Mouse (Mus musculus) kidney, embryonic 14.5 days (tissue): ENCODE measurements at regions not wholly inside any gene's neighbourhood (a gene's known extent, or its start where the extent isn't known, plus 50 kb on each side); places are given as distances from the start of the nearest gene placed in this dataset.
A peak's percentile ranks its signal among the peaks of the same experiment; 100 is the strongest.

Experiments
- ATAC-seq: fragments of 200-750 bp; cut with Nextera tagmentation; 2 replicates; pipeline ENCODE4 v1.8.0; 2017; ENCODE audit warnings: moderate number of reproducible peaks, mild to moderate bottlenecking, moderate TSS enrichment, moderate library complexity; ENCODE audit not compliant: low FRiP score, low TSS enrichment
- H3K27ac ChIP-seq: fragments of 300-500 bp; sonication (generic); 2 replicates; pipeline ENCODE4 v1.5.1; 2014; ENCODE audit warnings: low read depth, mild to moderate bottlenecking, low read length, moderate library complexity, mixed read lengths
- H3K27me3 ChIP-seq: fragments of 300-500 bp; sonication (generic); 2 replicates; pipeline ENCODE4 v1.6.1; 2014; ENCODE audit warnings: mild to moderate bottlenecking, low read length; ENCODE audit not compliant: control insufficient read depth, insufficient read depth
- H3K36me3 ChIP-seq: fragments of 300-500 bp; sonication (generic); 2 replicates; pipeline ENCODE4 v1.6.1; 2014; ENCODE audit warnings: low read length, mixed read lengths; ENCODE audit not compliant: control insufficient read depth, insufficient read depth
- H3K4me1 ChIP-seq: fragments of 300-500 bp; sonication (generic); 2 replicates; pipeline ENCODE4 v1.6.1; 2014; ENCODE audit warnings: low read length, mixed read lengths; ENCODE audit not compliant: control insufficient read depth, insufficient read depth
- H3K4me2 ChIP-seq: fragments of 300-500 bp; sonication (generic); replicated peaks from 2 replicates; pipeline ENCODE4 v1.6.1; 2014; ENCODE audit warnings: low read depth, mild to moderate bottlenecking, low read length
- H3K4me3 ChIP-seq: fragments of 300-500 bp; sonication (generic); 2 replicates; pipeline ENCODE4 v1.5.1; 2014; ENCODE audit warnings: mild to moderate bottlenecking, low read length
- H3K9ac ChIP-seq: fragments of 300-500 bp; sonication (generic); 2 replicates; pipeline ENCODE4 v1.6.1; 2014; ENCODE audit warnings: low read depth, mild to moderate bottlenecking, low read length, moderate library complexity
- H3K9me3 ChIP-seq: fragments of 300-500 bp; sonication (generic); 2 replicates; pipeline ENCODE4 v1.6.1; 2016; ENCODE audit warnings: low read length; ENCODE audit not compliant: control insufficient read depth
- WGBS: fragments of 180-500 bp; shearing (Covaris S2); extraction: QIAGEN DNeasy Blood & Tissue Kit; methylation state at CpG from one replicate; pipeline ENCODE4 v1.1.7; 2014; 5-methylcytosine and 5-hydroxymethylcytosine counted together

GRCm38 (mm10) chr6:59556668-59557310 is 130.7 kb upstream of the Gprin3 start:
- ATAC-seq, result no peak
- H3K9ac ChIP-seq, result no peak overlapping the region
- H3K4me1 ChIP-seq, result no peaks in the 10 kb centered on the region
- H3K27ac ChIP-seq, result no peak overlapping the region
- no peaks in the 10 kb centered on the region for H3K9me3 ChIP-seq
- H3K27me3 ChIP-seq, result no peaks in the 10 kb centered on the region
- H3K4me2 ChIP-seq, result no peak overlapping the region
- WGBS, result 67% methylated on average over 1 of the region's 1 CpGs
- no peaks in the 10 kb centered on the region for H3K36me3 ChIP-seq
- H3K4me3 ChIP-seq, result no peak overlapping the region

DNA sequence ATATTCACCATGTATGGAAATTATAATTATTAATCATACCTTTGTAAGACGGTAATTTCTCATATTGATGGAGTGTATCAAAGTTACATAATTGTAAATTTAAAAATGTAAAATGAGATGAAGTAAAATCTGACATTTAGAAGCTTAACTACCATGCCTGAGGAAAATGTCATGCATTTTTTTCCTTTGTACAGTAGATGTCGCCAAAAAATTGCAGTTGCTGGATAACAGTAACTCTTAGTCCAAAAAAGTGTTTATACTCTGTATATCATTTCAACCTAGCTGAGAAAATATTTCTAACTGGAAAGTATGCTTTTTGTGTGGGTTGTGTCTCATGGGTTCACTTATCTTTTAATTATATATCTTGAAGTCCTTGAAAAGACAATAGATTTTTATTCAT is 110.9 kb upstream of the Gprin3 start:
- WGBS, result 61% methylated on average over 2 of the region's 2 CpGs
- H3K4me3 ChIP-seq, result no peak overlapping the region
- H3K36me3 ChIP-seq, result no peaks in the 10 kb centered on the region
- no peaks in the 10 kb centered on the region for H3K4me1 ChIP-seq
- H3K9me3 ChIP-seq, result no peaks in the 10 kb centered on the region
- no peak for ATAC-seq
- H3K27me3 ChIP-seq, result no peaks in the 10 kb centered on the region
- H3K4me2 ChIP-seq, result no peak overlapping the region
- H3K9ac ChIP-seq, result no peak overlapping the region
- no peak overlapping the region for H3K27ac ChIP-seq

DNA sequence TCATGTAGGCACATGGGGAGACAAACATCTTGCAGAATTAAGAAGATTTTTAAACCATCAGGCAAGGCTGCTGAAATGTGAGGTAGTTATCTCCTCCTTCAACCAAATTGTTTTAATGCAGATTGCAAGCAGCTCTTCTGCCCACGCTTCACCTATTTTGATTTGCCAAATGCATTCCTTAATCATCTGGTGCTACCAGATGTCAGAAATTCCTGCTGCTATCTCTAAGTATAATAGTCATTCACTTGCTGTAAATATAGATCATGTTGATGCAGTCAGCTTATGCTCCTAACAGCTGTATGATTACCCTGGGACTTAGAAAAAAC is 98.8 kb upstream of the Gprin3 start:
- Histone ChIP-seq H3K4me1 (no peaks in the 10 kb centered on the region), H3K9me3 (no peaks in the 10 kb centered on the region), H3K27ac (no peak overlapping the region), H3K27me3 (no peaks in the 10 kb centered on the region), H3K4me3 (no peak overlapping the region), H3K9ac (no peak overlapping the region), H3K4me2 (no peak overlapping the region), H3K36me3 (no peaks in the 10 kb centered on the region)
- 54% methylated on average over 1 of the region's 1 CpGs for WGBS
- no peak for ATAC-seq

DNA sequence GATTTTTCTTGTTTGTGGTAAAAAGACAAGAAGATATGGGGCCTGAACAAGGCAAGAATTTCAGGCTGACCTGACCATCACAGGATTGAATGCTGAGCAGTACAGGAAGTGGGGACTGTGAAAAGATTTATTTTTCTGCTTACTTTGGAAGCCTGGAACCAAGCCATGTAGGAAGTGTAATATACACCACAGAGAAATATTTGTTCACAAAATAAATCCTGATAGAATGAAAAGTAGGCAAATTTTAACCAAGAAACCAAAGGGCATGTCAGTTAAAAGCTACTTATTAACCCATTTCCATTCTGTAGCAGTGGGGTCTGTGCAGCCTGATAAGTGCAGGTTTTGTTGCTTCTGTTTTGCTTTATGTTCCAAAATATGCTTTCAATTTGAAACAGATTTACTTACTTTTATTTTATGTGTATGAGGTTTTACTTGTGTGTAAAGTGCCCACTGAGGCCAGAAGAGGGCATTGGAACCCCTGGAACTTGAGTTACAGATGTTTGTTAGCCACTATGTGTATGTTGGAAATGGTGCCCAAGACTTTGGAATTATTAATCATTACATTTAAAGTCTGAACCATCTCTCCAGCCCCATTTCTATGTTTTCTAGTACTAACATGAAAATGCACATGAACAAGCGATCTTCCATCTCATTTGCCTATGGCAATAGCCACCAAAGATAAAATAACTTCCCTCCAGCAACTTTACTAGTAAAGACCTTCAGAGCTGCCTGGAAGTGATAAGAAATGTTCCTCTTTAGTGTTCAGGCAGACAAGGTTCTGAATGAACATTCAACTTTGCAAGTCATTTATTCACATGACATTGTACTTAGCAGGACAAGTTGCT is 98.2 kb upstream of the Gprin3 start:
- Histone ChIP-seq H3K4me2 (no peak overlapping the region), H3K9me3 (no peaks in the 10 kb centered on the region), H3K4me3 (no peak overlapping the region), H3K27me3 (no peaks in the 10 kb centered on the region), H3K36me3 (no peaks in the 10 kb centered on the region), H3K27ac (no peak overlapping the region), H3K4me1 (no peaks in the 10 kb centered on the region), H3K9ac (no peak overlapping the region)
- 0 out of 2 replicates have a peak, but pooled peaks have one; percentile 52 for ATAC-seq
- WGBS, result 76% methylated on average over 1 of the region's 1 CpGs

GRCm38 (mm10) chr6:59522960-59523359 is 96.9 kb upstream of the Gprin3 start:
- Histone ChIP-seq H3K27ac (no peak overlapping the region), H3K4me2 (no peak overlapping the region), H3K4me3 (no peak overlapping the region), H3K9me3 (no peaks in the 10 kb centered on the region), H3K27me3 (no peaks in the 10 kb centered on the region), H3K36me3 (no peaks in the 10 kb centered on the region), H3K4me1 (no peaks in the 10 kb centered on the region), H3K9ac (no peak overlapping the region)
- ATAC-seq, result no peak

GRCm38 (mm10) chr6:59500818-59501217 is 74.7 kb upstream of the Gprin3 start:
- Histone ChIP-seq H3K9ac (no peak overlapping the region), H3K4me1 (no peaks in the 10 kb centered on the region), H3K4me3 (no peak overlapping the region), H3K36me3 (no peaks in the 10 kb centered on the region), H3K4me2 (no peak overlapping the region), H3K9me3 (no peaks in the 10 kb centered on the region), H3K27me3 (no peaks in the 10 kb centered on the region), H3K27ac (no peak overlapping the region)
- 63% methylated on average over 1 of the region's 1 CpGs for WGBS
- ATAC-seq, result no peak

DNA sequence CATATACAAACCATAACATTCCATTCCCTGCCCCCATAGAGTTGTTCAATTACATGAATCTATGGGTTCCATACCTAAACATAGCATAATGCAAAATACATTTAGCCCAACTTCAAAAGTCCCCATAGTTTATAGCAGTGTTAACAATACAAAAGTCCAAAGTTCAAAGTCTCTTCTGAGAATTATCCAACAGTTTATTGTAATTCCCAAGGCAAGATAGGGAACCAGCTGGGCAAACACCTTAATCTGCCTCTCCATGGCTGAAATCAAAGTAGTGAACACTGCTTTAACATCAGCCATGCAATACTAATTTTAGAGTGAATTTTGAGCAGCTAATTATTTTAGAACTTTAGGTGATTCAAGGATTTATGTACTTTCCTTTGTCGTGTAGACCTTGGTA is 72.7 kb upstream of the Gprin3 start:
- 59% methylated on average over 1 of the region's 1 CpGs for WGBS

DNA sequence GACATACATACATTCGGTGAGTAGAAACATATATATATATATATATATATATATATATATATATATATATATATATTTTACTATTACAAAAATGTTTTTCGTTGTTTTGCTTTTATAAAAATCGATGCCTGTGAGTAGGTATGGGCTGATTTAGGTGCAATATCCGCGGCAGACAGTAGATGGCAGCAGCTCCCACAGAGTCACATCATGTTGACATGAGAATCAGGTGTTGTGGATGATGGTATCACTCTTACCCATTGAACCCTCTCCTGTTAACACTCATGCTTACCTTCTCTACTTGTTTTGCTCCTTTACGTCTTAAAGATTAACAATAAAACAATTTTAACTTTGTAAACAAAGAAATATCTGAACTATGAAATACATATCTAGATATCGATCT is 72.0 kb upstream of the Gprin3 start:
- no peaks in the 10 kb centered on the region for H3K27me3 ChIP-seq

More for the DNA sequence above, 72.7 kb upstream of the Gprin3 start:
- H3K27me3 ChIP-seq, result no peaks in the 10 kb centered on the region
- no peaks in the 10 kb centered on the region for H3K4me1 ChIP-seq
- H3K9me3 ChIP-seq, result no peaks in the 10 kb centered on the region
- ATAC-seq, result no peak
- no peak overlapping the region for H3K4me2 ChIP-seq
- H3K27ac ChIP-seq, result no peak overlapping the region
- H3K4me3 ChIP-seq, result no peak overlapping the region
- H3K36me3 ChIP-seq, result no peaks in the 10 kb centered on the region
- H3K9ac ChIP-seq, result no peak overlapping the region

DNA sequence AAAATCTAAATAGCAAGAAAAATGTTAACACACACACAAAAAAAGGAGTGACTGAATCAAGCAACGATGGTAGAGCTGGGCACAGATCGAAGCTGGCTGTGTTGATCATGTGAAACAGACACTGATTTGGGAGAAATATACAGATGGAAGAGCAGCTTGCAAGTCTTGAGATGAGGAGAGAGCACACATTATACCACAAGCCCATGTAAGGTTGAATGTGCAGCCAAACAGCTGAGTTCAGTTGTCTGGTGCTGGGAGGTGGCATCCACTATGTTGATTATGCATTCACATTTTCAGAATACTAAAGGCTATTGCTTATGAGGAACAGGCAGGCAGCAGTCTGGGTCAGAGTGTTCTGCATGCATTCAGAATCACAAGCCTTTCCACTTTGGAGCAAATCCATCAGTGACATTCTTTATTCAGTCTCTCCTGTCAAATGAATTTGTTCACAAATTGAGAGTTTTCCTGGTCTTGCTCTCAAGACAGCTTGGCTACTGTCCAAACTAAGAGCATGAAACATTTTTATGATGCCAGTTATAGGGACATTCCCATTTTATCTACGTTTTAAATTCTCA is 63.0 kb upstream of the Gprin3 start:
- Histone ChIP-seq H3K4me1 (no peaks in the 10 kb centered on the region), H3K27me3 (no peaks in the 10 kb centered on the region), H3K4me3 (no peak overlapping the region), H3K9ac (no peak overlapping the region), H3K27ac (no peak overlapping the region), H3K36me3 (no peaks in the 10 kb centered on the region), H3K4me2 (no peak overlapping the region), H3K9me3 (no peaks in the 10 kb centered on the region)
- ATAC-seq, result no peak
- WGBS, result 73% methylated on average over 3 of the region's 3 CpGs

More for the DNA sequence above, 72.0 kb upstream of the Gprin3 start:
- WGBS, result 36% methylated on average over 7 of the region's 7 CpGs
- Histone ChIP-seq H3K4me3 (no peak overlapping the region), H3K4me2 (no peak overlapping the region), H3K9ac (no peak overlapping the region), H3K27ac (no peak overlapping the region), H3K4me1 (no peaks in the 10 kb centered on the region), H3K9me3 (no peaks in the 10 kb centered on the region), H3K36me3 (no peaks in the 10 kb centered on the region)
- ATAC-seq, result no peak
